Mouse (Mus musculus): ENCODE measurements at regions not wholly inside any gene's neighbourhood (a gene's known extent, or its start where the extent isn't known, plus 50 kb on each side); places are given as distances from the start of the nearest gene placed in this dataset.

DNA sequence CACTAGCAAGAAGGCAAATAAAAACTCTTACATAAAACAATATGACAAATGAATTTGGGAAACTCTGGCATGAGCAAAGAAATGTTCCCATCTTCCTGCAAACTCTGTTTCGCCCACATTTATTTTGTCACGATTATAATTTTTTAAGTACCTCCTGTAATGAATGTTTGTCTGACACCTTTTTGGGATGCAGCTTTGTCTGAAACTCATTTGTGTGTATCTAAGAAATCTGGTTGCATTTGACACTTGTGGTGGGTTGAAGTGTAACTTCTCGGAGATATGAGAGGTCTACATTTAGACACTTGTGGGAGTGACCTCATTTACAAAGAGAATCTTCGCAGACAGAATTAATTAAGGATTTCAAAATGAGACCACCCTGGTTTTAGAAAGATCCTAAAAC, 155.9 kb upstream of the Fam98a start:
- 94% methylated on average over 4 of the region's 4 CpGs for WGBS

GRCm38 (mm10) chr17:75705357-75705756, 153.6 kb upstream of the Fam98a start:
- ATAC-seq (ENCODE audit: low FRiP score): no peak
- Histone ChIP-seq H3K27me3 (replicated peaks) (no peaks in the 10 kb centered on the region), H3K9me3 (replicated peaks) (no peaks in the 10 kb centered on the region), H3K4me3 (replicated peaks) (no peak overlapping the region), H3K27ac (replicated peaks) (no peak overlapping the region), H3K4me2 (no peak overlapping the region), H3K9ac (replicated peaks) (no peak overlapping the region), H3K4me1 (0 out of 2 replicates have a peak, but pooled peaks cover 5% of the 10 kb centered on the region), H3K36me3 (no peaks in the 10 kb centered on the region)
- WGBS: 89% methylated on average over 2 of the region's 2 CpGs

More for the DNA sequence above, 155.9 kb upstream of the Fam98a start:
- H3K27ac ChIP-seq (replicated peaks): no peak overlapping the region
- H3K36me3 ChIP-seq: no peaks in the 10 kb centered on the region
- H3K27me3 ChIP-seq (replicated peaks): no peaks in the 10 kb centered on the region
- H3K9me3 ChIP-seq (replicated peaks): no peaks in the 10 kb centered on the region
- H3K9ac ChIP-seq (replicated peaks): no peak overlapping the region
- H3K4me3 ChIP-seq (replicated peaks): no peak overlapping the region
- H3K4me2 ChIP-seq: no peak overlapping the region
- no peak for ATAC-seq (ENCODE audit: low FRiP score)
- H3K4me1 ChIP-seq: 0 out of 2 replicates have a peak, but pooled peaks cover 5% of the 10 kb centered on the region

- H3K27me3 ChIP-seq (replicated peaks): no peaks in the 10 kb centered on the region
- no peaks in the 10 kb centered on the region for H3K36me3 ChIP-seq
- H3K4me3 ChIP-seq (replicated peaks): no peak overlapping the region
- no peak overlapping the region for H3K4me2 ChIP-seq
- no peak for ATAC-seq (ENCODE audit: low FRiP score)
- 0 out of 2 replicates have a peak, but pooled peaks cover 5% of the 10 kb centered on the region for H3K4me1 ChIP-seq
- H3K9me3 ChIP-seq (replicated peaks): no peaks in the 10 kb centered on the region
- no peak overlapping the region for H3K9ac ChIP-seq (replicated peaks)
- H3K27ac ChIP-seq (replicated peaks): no peak overlapping the region
- WGBS: 7% methylated on average over 8 of the region's 8 CpGs
Observed at GRCm38 (mm10) chr17:75703865-75704264, 152.1 kb upstream of the Fam98a start.

DNA sequence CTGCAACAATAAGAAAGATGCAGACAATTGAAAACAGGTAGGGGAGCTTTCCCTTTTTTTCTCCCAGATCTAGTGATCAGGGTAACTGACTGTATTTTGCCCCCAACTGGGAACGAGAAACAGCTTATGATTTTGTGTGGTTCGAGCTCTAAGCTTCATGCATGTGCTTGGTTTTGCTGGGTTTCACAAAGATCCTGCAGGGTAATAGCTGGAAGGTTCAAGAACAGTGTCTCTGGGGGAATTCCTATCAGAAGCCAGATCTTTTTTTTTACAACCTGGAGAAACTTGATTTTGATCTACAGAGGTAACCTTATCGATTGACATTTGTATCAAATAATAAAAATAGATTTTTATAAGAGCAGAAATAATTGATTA, 145.0 kb upstream of the Fam98a start:
- no peaks in the 10 kb centered on the region for H3K4me1 ChIP-seq
- H3K9ac ChIP-seq (replicated peaks): no peak overlapping the region
- 83% methylated on average over 3 of the region's 3 CpGs for WGBS
- no peak overlapping the region for H3K4me3 ChIP-seq (replicated peaks)
- no peak overlapping the region for H3K4me2 ChIP-seq
- H3K36me3 ChIP-seq: no peaks in the 10 kb centered on the region
- H3K27me3 ChIP-seq (replicated peaks): no peaks in the 10 kb centered on the region
- ATAC-seq (ENCODE audit: low FRiP score): no peak
- no peaks in the 10 kb centered on the region for H3K9me3 ChIP-seq (replicated peaks)
- no peak overlapping the region for H3K27ac ChIP-seq (replicated peaks)

DNA sequence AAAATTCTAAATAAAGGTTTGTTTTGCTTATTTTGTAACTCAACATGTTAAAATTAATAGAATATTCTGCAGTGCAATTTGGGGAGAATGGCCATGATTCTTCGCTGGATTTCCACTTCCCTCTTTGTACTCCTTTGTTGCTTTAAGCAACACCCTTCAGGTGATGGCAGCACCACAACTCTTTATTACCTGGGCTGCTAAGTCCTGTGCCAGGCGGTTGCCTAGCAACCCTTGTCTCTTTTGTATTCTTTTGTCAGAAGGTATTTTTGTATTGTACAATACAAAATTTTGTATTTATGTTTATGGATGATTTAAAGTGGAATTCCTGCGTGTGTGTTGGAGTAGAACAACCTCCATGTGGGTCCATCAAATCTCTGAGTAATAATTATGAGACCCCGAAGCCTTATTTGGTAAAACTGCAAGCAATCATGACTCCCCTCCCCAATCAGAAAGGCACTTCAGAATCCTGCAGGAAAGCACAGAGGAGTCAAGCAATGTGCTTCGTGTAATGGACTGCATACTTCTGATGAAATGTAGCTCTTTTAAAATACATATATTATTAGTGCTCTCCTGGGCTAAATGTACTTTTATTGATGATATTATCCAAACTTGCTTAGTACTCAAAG, 144.5 kb upstream of the Fam98a start:
- peak; percentile 87 for ATAC-seq (ENCODE audit: low FRiP score)
- Histone ChIP-seq H3K4me3 (replicated peaks) (no peak overlapping the region), H3K27ac (replicated peaks) (no peak overlapping the region), H3K4me2 (no peak overlapping the region), H3K9me3 (replicated peaks) (no peaks in the 10 kb centered on the region), H3K4me1 (no peaks in the 10 kb centered on the region), H3K9ac (replicated peaks) (no peak overlapping the region), H3K27me3 (replicated peaks) (no peaks in the 10 kb centered on the region), H3K36me3 (no peaks in the 10 kb centered on the region)
- WGBS: 52% methylated on average over 5 of the region's 5 CpGs

DNA sequence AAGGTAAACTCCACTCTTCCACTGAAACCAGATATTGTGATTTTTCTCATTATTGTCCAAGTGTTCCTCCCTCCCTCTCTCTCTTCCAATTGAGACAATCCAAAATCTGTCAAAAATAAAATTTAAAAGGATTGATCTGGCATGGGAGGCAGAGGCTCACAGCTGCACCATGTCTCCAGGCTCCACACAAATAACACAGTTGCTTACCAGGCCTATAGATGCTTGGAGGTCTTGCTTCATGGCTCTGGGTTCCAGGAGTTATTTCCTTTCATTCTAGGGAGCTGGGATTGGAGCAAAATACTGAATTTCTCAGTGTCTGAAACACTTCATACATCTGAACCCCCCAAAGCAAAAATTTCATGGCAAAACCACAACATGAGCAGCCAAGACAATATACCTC, 134.2 kb upstream of the Fam98a start:
- H3K27ac ChIP-seq (replicated peaks): no peak overlapping the region
- H3K4me3 ChIP-seq (replicated peaks): no peak overlapping the region
- H3K36me3 ChIP-seq: no peaks in the 10 kb centered on the region
- no peak for ATAC-seq (ENCODE audit: low FRiP score)
- H3K4me1 ChIP-seq: no peaks in the 10 kb centered on the region
- H3K9ac ChIP-seq (replicated peaks): no peak overlapping the region
- no peak overlapping the region for H3K4me2 ChIP-seq
- no peaks in the 10 kb centered on the region for H3K9me3 ChIP-seq (replicated peaks)
- no peaks in the 10 kb centered on the region for H3K27me3 ChIP-seq (replicated peaks)

DNA sequence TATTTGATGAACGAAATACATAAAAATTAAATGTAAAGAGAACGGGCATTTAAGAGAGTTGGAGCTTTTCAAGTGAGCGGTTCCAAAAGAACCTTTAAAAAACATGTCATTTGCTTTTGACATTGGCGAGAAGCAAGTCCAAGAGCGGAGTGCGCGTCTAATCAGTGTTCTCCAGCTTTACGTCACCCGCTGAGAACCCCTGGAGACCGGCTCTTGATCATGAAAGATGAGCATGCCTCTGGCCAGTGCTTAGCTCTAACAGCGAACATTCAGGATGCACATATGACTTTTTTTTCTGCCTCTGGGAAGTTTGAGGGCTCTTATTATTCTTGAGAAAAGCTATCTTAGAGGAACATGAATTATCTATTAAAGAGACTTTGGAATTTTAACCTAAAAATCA, 95.2 kb upstream of the Fam98a start:
- Histone ChIP-seq H3K9me3 (replicated peaks) (no peaks in the 10 kb centered on the region), H3K4me1 (no peaks in the 10 kb centered on the region), H3K9ac (replicated peaks) (no peak overlapping the region), H3K27me3 (replicated peaks) (no peaks in the 10 kb centered on the region), H3K36me3 (no peaks in the 10 kb centered on the region), H3K4me3 (replicated peaks) (no peak overlapping the region), H3K4me2 (no peak overlapping the region), H3K27ac (replicated peaks) (no peak overlapping the region)
- ATAC-seq (ENCODE audit: low FRiP score): no peak
- 56% methylated on average over 11 of the region's 11 CpGs for WGBS

GRCm38 (mm10) chr17:75644698-75645097, 93.0 kb upstream of the Fam98a start:
- Histone ChIP-seq H3K27ac (replicated peaks) (no peak overlapping the region), H3K4me3 (replicated peaks) (no peak overlapping the region), H3K36me3 (no peaks in the 10 kb centered on the region), H3K27me3 (replicated peaks) (no peaks in the 10 kb centered on the region), H3K9ac (replicated peaks) (no peak overlapping the region), H3K4me1 (0 out of 2 replicates have a peak, but pooled peaks cover 4% of the 10 kb centered on the region), H3K4me2 (no peak overlapping the region), H3K9me3 (replicated peaks) (no peaks in the 10 kb centered on the region)
- 92% methylated on average over 5 of the region's 5 CpGs for WGBS
- ATAC-seq (ENCODE audit: low FRiP score): no peak

DNA sequence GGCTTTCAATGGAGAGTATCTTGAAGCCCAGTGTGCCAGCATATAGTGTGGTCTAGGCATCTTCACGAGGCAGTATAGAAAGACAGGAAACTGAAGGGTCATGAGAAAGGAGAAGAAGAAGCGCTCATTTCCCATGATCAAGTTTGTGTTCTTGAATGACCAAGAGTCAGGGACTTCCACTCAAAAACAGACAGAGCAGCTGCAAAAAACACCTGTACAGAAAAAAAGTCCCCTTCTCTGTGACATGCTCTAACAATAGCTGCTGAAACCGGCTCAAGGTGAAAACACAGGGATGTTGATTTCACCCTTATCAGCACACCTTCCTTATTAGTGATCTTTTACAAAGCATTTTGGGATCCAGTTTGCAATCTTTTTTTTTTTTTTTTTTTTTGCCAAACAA, 90.6 kb upstream of the Fam98a start:
- 80% methylated on average over 3 of the region's 3 CpGs for WGBS
- H3K36me3 ChIP-seq: no peaks in the 10 kb centered on the region
- no peak overlapping the region for H3K4me3 ChIP-seq (replicated peaks)
- H3K4me2 ChIP-seq: no peak overlapping the region
- H3K27ac ChIP-seq (replicated peaks): no peak overlapping the region
- H3K27me3 ChIP-seq (replicated peaks): no peaks in the 10 kb centered on the region
- H3K9me3 ChIP-seq (replicated peaks): no peaks in the 10 kb centered on the region
- 0 out of 2 replicates have a peak, but pooled peaks cover 4% of the 10 kb centered on the region for H3K4me1 ChIP-seq
- no peak overlapping the region for H3K9ac ChIP-seq (replicated peaks)
- ATAC-seq (ENCODE audit: low FRiP score): no peak

DNA sequence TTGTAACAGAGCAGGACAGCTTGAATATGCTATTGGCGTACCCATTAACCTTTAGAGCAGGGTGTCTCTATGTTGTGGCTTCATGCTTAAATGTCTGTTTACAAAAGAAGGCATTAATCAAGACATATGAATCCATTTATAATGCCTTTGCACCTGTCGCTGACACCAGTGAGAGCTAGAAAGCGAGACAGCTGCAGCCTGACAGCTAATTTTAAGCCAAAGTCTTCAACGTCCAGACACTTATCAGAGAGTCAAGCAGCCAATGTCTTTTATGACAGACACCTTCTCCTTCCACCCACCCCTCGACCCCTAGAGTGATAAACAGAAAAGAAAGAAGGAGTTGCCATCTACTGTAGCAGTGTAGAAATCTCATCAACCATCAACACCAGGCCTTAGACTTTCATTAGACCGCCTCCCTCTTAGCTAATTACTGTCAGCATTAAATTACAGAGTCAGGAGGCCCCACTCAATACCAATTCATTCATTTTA, 89.3 kb upstream of the Fam98a start:
- no peaks in the 10 kb centered on the region for H3K27me3 ChIP-seq (replicated peaks)
- H3K4me3 ChIP-seq (replicated peaks): no peak overlapping the region
- no peak overlapping the region for H3K9ac ChIP-seq (replicated peaks)
- H3K4me2 ChIP-seq: no peak overlapping the region
- no peak overlapping the region for H3K27ac ChIP-seq (replicated peaks)
- H3K36me3 ChIP-seq: no peaks in the 10 kb centered on the region
- no peaks in the 10 kb centered on the region for H3K9me3 ChIP-seq (replicated peaks)
- WGBS: 32% methylated on average over 6 of the region's 6 CpGs
- peak; percentile 17; the same call in 1 of the 2 replicates for ATAC-seq (ENCODE audit: low FRiP score)
- 0 out of 2 replicates have a peak, but pooled peaks cover 4% of the 10 kb centered on the region for H3K4me1 ChIP-seq

DNA sequence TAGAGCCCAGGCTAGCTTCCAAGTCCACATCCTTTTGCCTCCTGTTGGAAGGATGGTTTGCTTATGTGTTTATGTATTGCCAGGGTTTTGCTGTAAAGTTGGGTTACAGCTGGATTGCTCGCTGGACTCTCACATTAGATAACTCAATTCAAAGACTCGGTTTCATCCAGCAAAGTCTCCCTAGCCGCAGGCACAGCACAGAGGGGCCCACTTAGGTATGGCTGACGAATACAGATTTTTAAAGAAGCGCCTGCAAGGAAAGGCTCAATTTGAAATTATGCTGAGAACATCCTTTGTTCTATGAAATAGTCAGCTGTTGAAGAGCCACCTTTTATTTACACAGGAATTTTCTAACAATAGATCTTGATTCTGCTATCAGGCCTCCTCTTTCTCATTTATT, 88.8 kb upstream of the Fam98a start:
- no peak for ATAC-seq (ENCODE audit: low FRiP score)
- H3K4me1 ChIP-seq: 0 out of 2 replicates have a peak, but pooled peaks cover 4% of the 10 kb centered on the region
- no peak overlapping the region for H3K27ac ChIP-seq (replicated peaks)
- H3K27me3 ChIP-seq (replicated peaks): no peaks in the 10 kb centered on the region
- no peaks in the 10 kb centered on the region for H3K9me3 ChIP-seq (replicated peaks)
- no peaks in the 10 kb centered on the region for H3K36me3 ChIP-seq
- WGBS: 52% methylated on average over 5 of the region's 5 CpGs
- no peak overlapping the region for H3K4me2 ChIP-seq
- no peak overlapping the region for H3K4me3 ChIP-seq (replicated peaks)
- H3K9ac ChIP-seq (replicated peaks): no peak overlapping the region

DNA sequence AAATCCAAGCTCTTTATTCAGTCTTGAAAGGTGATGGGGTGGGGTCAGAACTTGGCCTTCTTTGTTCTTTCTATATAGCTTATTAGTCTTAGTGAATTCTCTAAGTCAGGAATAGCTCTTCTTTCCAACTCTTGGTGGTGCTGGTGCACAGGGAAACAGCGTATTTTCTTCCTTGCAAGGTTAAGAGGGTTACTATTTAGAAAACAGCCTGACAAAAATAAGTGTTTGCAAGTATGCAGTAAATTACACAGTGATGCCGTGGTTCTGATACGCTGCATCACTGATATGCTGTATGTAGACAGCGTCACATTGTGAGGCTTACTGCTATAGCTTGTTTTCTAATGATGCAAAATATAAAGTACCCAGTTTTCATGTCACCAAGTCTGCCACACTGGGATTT, 78.1 kb upstream of the Fam98a start:
- no peaks in the 10 kb centered on the region for H3K4me1 ChIP-seq
- peak; percentile 41; the same call in 1 of the 2 replicates for ATAC-seq (ENCODE audit: low FRiP score)
- H3K9ac ChIP-seq (replicated peaks): no peak overlapping the region
- H3K27me3 ChIP-seq (replicated peaks): no peaks in the 10 kb centered on the region
- WGBS: 57% methylated on average over 4 of the region's 4 CpGs
- H3K27ac ChIP-seq (replicated peaks): no peak overlapping the region
- H3K4me3 ChIP-seq (replicated peaks): no peak overlapping the region
- no peaks in the 10 kb centered on the region for H3K36me3 ChIP-seq
- no peaks in the 10 kb centered on the region for H3K9me3 ChIP-seq (replicated peaks)
- no peak overlapping the region for H3K4me2 ChIP-seq

All from neural tube, embryonic 15.5 days (tissue).